Mouse (Mus musculus) myocyte (in vitro differentiated cells): ENCODE data around the gene Mrc2.

Source experiments
- CEBPB ChIP-seq: IDR thresholded peaks from 2 replicates; pipeline ENCODE4 v1.6.1; 2011; ENCODE audit warnings: mild to moderate bottlenecking, moderate library complexity; ENCODE audit not compliant: poor library complexity, insufficient read depth, severe bottlenecking
- E2F4 ChIP-seq: IDR thresholded peaks from one replicate; pipeline ENCODE4 v1.6.1; 2011; ENCODE audit warnings: mild to moderate bottlenecking, control low read depth, moderate library complexity; ENCODE audit not compliant: insufficient read depth
- MAX ChIP-seq: IDR thresholded peaks from one replicate; pipeline ENCODE4 v1.6.1; 2011; ENCODE audit warnings: low read depth, mild to moderate bottlenecking, control low read depth
- POLR2A ChIP-seq: IDR thresholded peaks from one replicate; pipeline ENCODE4 v1.6.1; 2011; ENCODE audit warnings: low read depth, mild to moderate bottlenecking, control low read depth, moderate library complexity; ENCODE audit not compliant: insufficient read length
- POLR2AphosphoS2 ChIP-seq: IDR thresholded peaks from one replicate; pipeline ENCODE4 v1.6.1; 2011; ENCODE audit warnings: low read depth, control low read depth; ENCODE audit not compliant: insufficient read length
- REST ChIP-seq: IDR thresholded peaks from one replicate; pipeline ENCODE4 v1.6.1; 2011; ENCODE audit warnings: mild to moderate bottlenecking, control low read depth, moderate library complexity; ENCODE audit not compliant: insufficient read depth, insufficient read length
- SRF ChIP-seq: IDR thresholded peaks from one replicate; pipeline ENCODE4 v1.6.1; 2011; ENCODE audit warnings: low read depth; ENCODE audit not compliant: control insufficient read depth, insufficient read length
- TCF12 ChIP-seq: IDR thresholded peaks from one replicate; pipeline ENCODE4 v1.6.1; 2011; ENCODE audit warnings: mild to moderate bottlenecking, control low read depth; ENCODE audit not compliant: poor library complexity, insufficient read depth, severe bottlenecking
- USF1 ChIP-seq: IDR thresholded peaks from one replicate; pipeline ENCODE4 v1.6.1; 2011; ENCODE audit warnings: low read depth, mild to moderate bottlenecking, control low read depth, moderate library complexity

DNA sequence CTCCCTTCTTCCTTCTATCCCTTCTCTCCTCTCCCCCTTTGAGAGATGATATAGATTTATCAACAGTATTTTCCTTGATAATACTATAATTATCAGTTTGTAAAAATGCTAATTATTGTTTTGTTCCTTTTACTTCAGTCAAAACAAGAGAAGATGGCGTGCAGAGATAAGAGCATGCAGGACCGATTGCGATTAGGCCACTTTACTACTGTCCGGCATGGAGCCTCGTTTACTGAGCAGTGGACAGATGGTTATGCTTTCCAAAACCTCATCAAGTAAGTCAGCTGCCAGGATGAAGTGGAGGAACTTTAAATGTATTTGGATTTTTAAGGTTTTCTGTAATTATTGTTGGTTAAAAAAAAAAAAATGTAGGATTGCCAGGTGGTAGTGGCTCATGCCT is 45.1 kb upstream of the Mrc2 start:
- TF ChIP-seq POLR2A (no peak), E2F4 (no peak), POLR2AphosphoS2 (no peak), TCF12 (no peak), SRF (no peak), CEBPB (no peak), REST (no peak), MAX (no peak), USF1 (no peak)
